14 mouse cellular contexts compared by ENCODE assay signal in the genomic region with DNA sequence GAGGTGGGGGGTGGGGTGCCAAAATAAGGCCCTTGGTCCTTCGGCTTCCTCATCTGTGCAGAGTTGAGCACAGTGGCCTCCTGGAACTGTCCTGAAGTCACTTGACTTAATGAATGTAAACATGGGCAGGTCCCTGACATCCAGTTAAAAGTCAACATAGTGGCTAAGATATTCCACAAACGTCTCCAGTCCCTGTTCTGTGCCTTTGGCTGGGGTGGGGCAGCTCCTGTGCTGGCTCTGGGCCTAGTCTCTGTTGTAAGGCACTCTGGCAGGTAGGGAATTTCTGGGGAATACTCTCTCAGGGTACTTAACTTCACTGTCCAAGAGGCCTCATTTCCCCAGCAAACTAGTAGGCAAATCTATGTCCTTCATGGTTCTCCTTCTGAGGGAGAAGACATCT. TPM values are rescaled to one million over a fixed set of nuclear protein-coding genes. Genes with fewer than 3 reads are reported as not detected.
DNase-seq lines count a peak whose midpoint lies in the region; ATAC-seq and TF ChIP-seq lines count a peak whose summit lies in the region.
"Had no signal": no experiment of that assay in that cellular context is flagged by ENCODE, and none has a peak within 500 bp of the region (broad histone marks: within the 10 kb centered on the region; RNA-seq: fewer than 3 reads in every experiment).

No protein-coding gene starts in this region.

- no peak overlapping the region for H3K4me3 ChIP-seq in liver, postnatal 0 days (ENCODE audit: low read depth, low read length)
- H3K4me3 ChIP-seq: forebrain, embryonic 13.5 days; heart, embryonic 15.5 days; hindbrain, embryonic 10.5 days had no signal

- 38% methylated on average over 2 of the region's 2 CpGs for WGBS in liver, postnatal 0 days (ENCODE audit: insufficient replicate concordance)

- H3K27me3 ChIP-seq in liver, postnatal 0 days (ENCODE audit: insufficient read depth, low read length): no peaks in the 10 kb centered on the region
- H3K27me3 ChIP-seq: heart, embryonic 15.5 days had no signal

- peak; percentile 23 for DNase-seq in testis, postnatal 10 days (ENCODE audit: low spot score)
- no peak for DNase-seq in testis, postnatal 14 days (ENCODE audit: low spot score)
- no peak for DNase-seq in liver, postnatal 0 days
- peak; percentile 79 for DNase-seq in lung, postnatal 36 days
- no peak for DNase-seq in retina, postnatal 1 day
- DNase-seq in left cerebral cortex, postnatal 14 days (ENCODE audit: low spot score in 2 of 2): no peak
- DNase-seq in right cerebral cortex, adult 2 months (ENCODE audit: low spot score in 2 of 2): no peak
- DNase-seq: cerebellum, adult 11-12 months; kidney, postnatal 14 days; thymus, postnatal 4 days had no signal

- intact Hi-C loops in left cerebral cortex, postnatal 14 days (cut with DNase I): no loop called here

- TF ChIP-seq CTCF in liver, postnatal 0 days (IDR thresholded peaks at IDR 0.05; ENCODE audit: low read depth): no peak

- H3K9me3 ChIP-seq in liver, postnatal 0 days (ENCODE audit: low read length): no peaks in the 10 kb centered on the region
- H3K9me3 ChIP-seq: forebrain, embryonic 13.5 days; heart, embryonic 15.5 days; hindbrain, embryonic 10.5 days had no signal

- TF ChIP-seq EP300 in liver, postnatal 0 days (IDR thresholded peaks at IDR 0.05; ENCODE audit: low read depth): no peak

- H3K27ac ChIP-seq in liver, postnatal 0 days (ENCODE audit: low read depth): peak overlapping the region; percentile 48
- H3K27ac ChIP-seq: forebrain, embryonic 13.5 days; heart, embryonic 15.5 days; hindbrain, embryonic 10.5 days had no signal

- no peak overlapping the region for H3K9ac ChIP-seq in liver, postnatal 0 days (replicated peaks)
- H3K9ac ChIP-seq: forebrain, embryonic 13.5 days; heart, embryonic 15.5 days had no signal

- peaks cover 36% of the 10 kb centered on the region for H3K4me1 ChIP-seq in liver, postnatal 0 days (ENCODE audit: insufficient read depth)
- H3K4me1 ChIP-seq: forebrain, embryonic 13.5 days; hindbrain, embryonic 10.5 days had no signal

- no peak for ATAC-seq in liver, postnatal 0 days
- ATAC-seq: forebrain, embryonic 13.5 days; midbrain, embryonic 16.5 days had no signal

- no peaks in the 10 kb centered on the region for H3K36me3 ChIP-seq in liver, postnatal 0 days (replicated peaks; ENCODE audit: insufficient read depth, low read length)
- H3K36me3 ChIP-seq: heart, embryonic 15.5 days; hindbrain, embryonic 10.5 days had no signal

- no peak overlapping the region for H3K4me2 ChIP-seq in liver, postnatal 0 days (ENCODE audit: low read depth, low read length)
- H3K4me2 ChIP-seq: forebrain, embryonic 13.5 days; heart, embryonic 15.5 days had no signal

RNA-seq across cellular contexts. Expression of gene Tbc1d2b, which starts 4.9 kb away (rescaled TPM):
- 5.1 and 6.2 TPM in 2 replicates for polyA plus RNA-seq in liver, postnatal 0 days (2015; fragmentation: Nextera tagmentation; extraction: Ambion mirVana)
- 10 to 100 TPM in 1 of 2 experiments, 1 to 10 TPM in 1; 9.2 to 15.6 TPM for total RNA-seq in left cerebral cortex, postnatal 14 days (2021)

Comparison
In these comparisons a context has a peak if more than half of its experiments do, and no peak if none do; other contexts are left out.
1. DNase-seq: peak in testis, postnatal 10 days (single experiment) and lung, postnatal 36 days (single experiment); none in testis, postnatal 14 days (single experiment), liver, postnatal 0 days (single experiment), retina, postnatal 1 day (single experiment), left cerebral cortex, postnatal 14 days (0 of 2) and right cerebral cortex, adult 2 months (0 of 2).